Mouse (Mus musculus) heart, adult 8-10 months (tissue): ENCODE measurements around the gene Nfya. TPM values are rescaled to one million over a fixed set of nuclear protein-coding genes. Genes with fewer than 3 reads are reported as not detected.

ENCODE experiments used
- DNase-seq: peaks from one replicate; pipeline ENCODE4 v3.0.0; 2022; ENCODE audit warnings: low spot score
- total RNA-seq, 4 experiments: library from RNA; stranded (reverse); gene quantifications; 2 replicates each; pipeline ENCODE4 v1.2.4; 2022

Gene Nfya
- total RNA-seq, 4 experiments from 2014 or later, result 10.8 to 19.7 (median 15.5) TPM

- DNase-seq, result no peak
Measured at GRCm38 (mm10) chr17:48431054-48431453, 21.3 kb upstream of the Nfya start.

GRCm38 (mm10) chr17:48430394-48430793 is 20.7 kb upstream of the Nfya start:
- peak; percentile 69 for DNase-seq

- no peak for DNase-seq
Measured at GRCm38 (mm10) chr17:48427852-48428530, 18.3 kb upstream of the Nfya start.

- no peak for DNase-seq
Measured at GRCm38 (mm10) chr17:48426991-48427750, 17.5 kb upstream of the Nfya start.

- DNase-seq, result no peak
Measured at GRCm38 (mm10) chr17:48425823-48426612, 16.3 kb upstream of the Nfya start.

- no peak for DNase-seq
Measured at GRCm38 (mm10) chr17:48424237-48424636, 14.5 kb upstream of the Nfya start.

GRCm38 (mm10) chr17:48419571-48419970 is 9.9 kb upstream of the Nfya start:
- DNase-seq, result no peak

- no peak for DNase-seq
Measured at GRCm38 (mm10) chr17:48418781-48419180, 9.1 kb upstream of the Nfya start.

GRCm38 (mm10) chr17:48418174-48418573 is 8.5 kb upstream of the Nfya start:
- DNase-seq, result no peak

GRCm38 (mm10) chr17:48417521-48417920 is 7.8 kb upstream of the Nfya start:
- no peak for DNase-seq

- no peak for DNase-seq
Measured at GRCm38 (mm10) chr17:48416425-48417195, 6.9 kb upstream of the Nfya start.

GRCm38 (mm10) chr17:48416011-48416410 is 6.3 kb upstream of the Nfya start:
- DNase-seq, result no peak

GRCm38 (mm10) chr17:48411241-48411640 is 1.5 kb upstream of the Nfya start:
- DNase-seq, result no peak

GRCm38 (mm10) chr17:48410299-48410785 is 636 bp upstream of the Nfya start:
- peak; percentile 40 for DNase-seq

GRCm38 (mm10) chr17:48408526-48409291 is 997 bp downstream of the Nfya start:
- DNase-seq, result peak; percentile 67

GRCm38 (mm10) chr17:48407910-48408525 is 1.7 kb downstream of the Nfya start:
- no peak for DNase-seq

- no peak for DNase-seq
Measured at GRCm38 (mm10) chr17:48407154-48407553, 2.6 kb downstream of the Nfya start.

GRCm38 (mm10) chr17:48404706-48405105 is 5.0 kb downstream of the Nfya start:
- no peak for DNase-seq

- DNase-seq, result no peak
Measured at GRCm38 (mm10) chr17:48403848-48404247, 5.9 kb downstream of the Nfya start.

- no peak for DNase-seq
Measured at GRCm38 (mm10) chr17:48402751-48403150, 7.0 kb downstream of the Nfya start.
